Mouse (Mus musculus): ENCODE results near the gene Fgfr2.

Gene Fgfr2

GRCm38 (mm10) chr7:130949331-130949751 lies 2173.8 kb downstream of the Fgfr2 start:
- DNase-seq (ENCODE audit: low read depth in 2 of 2, low spot score in 2 of 2) = no peak

DNA sequence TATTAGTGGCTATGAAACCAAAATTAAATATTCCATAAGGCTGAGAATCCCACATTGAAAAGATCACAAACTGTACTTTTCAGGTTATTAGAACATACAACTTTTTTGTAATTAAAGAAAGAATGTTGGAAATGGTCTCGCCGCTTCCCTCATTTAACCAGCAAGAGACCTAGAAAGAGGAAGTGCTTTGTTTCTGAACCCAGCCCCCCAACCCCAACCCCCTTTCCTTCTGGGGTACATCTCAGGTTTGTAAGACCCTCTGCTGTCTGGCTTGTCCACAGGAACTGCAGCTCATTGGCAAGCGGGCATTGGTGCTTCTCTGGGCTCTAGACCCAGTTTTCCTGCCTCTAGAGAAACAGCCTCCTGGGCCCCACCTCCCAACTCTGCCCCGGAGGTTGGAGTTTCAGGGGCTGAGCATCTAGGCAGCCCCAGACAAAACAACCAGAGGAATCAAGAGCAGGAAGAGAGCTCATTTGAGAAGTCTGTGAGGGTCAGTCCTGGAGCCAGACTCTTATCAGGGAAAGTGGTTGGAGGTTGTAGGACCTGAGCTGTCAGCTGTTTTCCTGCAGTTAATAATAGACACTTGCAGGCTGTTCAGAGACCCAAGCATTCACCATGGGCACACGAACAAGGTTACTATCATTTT lies 2174.5 kb downstream of the Fgfr2 start:
- DNase-seq (ENCODE audit: low read depth in 2 of 2, low spot score in 2 of 2) = no peak

DNA sequence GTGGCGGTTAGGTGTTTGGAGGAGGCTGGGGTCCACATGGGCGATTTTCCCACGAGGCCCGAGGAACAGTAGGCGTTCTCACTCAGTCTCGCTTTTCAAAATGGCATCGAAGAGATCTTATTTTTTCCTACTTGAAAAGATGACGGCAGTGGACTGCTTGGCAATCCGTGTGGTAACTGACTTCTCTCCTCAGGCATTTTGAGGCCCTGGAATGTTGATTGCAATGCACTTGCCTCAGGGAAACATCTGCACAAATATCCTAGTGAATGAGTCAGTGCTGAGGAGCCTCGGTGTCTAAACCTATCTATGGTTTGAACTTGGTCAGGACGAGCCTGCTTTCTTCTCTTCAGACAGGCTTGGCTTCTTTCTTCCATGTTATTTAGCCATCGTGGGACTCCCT lies 2176.8 kb downstream of the Fgfr2 start:
- no peak for DNase-seq (ENCODE audit: low read depth in 2 of 2, low spot score in 2 of 2)

DNA sequence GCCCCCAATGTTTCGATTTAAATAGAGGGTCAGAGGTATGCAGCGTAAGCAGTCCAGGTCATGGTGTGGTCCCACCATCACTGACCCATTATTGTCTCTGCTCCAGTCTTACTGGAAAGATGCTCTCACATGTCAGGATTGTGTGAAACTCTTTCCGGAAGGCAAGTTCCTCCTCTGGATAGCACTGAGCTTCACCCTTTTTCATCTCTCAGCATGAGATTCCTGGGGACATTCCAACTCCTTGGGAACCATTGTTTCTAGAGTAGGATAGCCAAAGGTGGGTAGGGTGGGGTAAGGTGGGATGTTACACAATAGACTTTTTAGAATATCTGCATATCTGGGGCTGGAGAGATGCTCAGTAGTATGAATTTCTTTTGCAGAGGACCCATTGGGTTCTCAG lies 2177.4 kb downstream of the Fgfr2 start:
- DNase-seq (ENCODE audit: low read depth in 2 of 2, low spot score in 2 of 2) = no peak

GRCm38 (mm10) chr7:130944766-130945475 lies 2178.2 kb downstream of the Fgfr2 start:
- no peak for DNase-seq (ENCODE audit: low read depth in 2 of 2, low spot score in 2 of 2)

- DNase-seq (ENCODE audit: low read depth in 2 of 2, low spot score in 2 of 2) = no peak
These were observed 2179.8 kb downstream of the Fgfr2 start for GRCm38 (mm10) chr7:130943280-130943895.

- DNase-seq (ENCODE audit: low read depth in 2 of 2, low spot score in 2 of 2) = no peak
These were observed 2182.4 kb downstream of the Fgfr2 start for GRCm38 (mm10) chr7:130940733-130941132.

- DNase-seq (ENCODE audit: low read depth in 2 of 2, low spot score in 2 of 2) = no peak
These were observed 2184.3 kb downstream of the Fgfr2 start for GRCm38 (mm10) chr7:130938896-130939295.

GRCm38 (mm10) chr7:130938005-130938404 lies 2185.1 kb downstream of the Fgfr2 start:
- DNase-seq (ENCODE audit: low read depth in 2 of 2, low spot score in 2 of 2) = no peak

DNA sequence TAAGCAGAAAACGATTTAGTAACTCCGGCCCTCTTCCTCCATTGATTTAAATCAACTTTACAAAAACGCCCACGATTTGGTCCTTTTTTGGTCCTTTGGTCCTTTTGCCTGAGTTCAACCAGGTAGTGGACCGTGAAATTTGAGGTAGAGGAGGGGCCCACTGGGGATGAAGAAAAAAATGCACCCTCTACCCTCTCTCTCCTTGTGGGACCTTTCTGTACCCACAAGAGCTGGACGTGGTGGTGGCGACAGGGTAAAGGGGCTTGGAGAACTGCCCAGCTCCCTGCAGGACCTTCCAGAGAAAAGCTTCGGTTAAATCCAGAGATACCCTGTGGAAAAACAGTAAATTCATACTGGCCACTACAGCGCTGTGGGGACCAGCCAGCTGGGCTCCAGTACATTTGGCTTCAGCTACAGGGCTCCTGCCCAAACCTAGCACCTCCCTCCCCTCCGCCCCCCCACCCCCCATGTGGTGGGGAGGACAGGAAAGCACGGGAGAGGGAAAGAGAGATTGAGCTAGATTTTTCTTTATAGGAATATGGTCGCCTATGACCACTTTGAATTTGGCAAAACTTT lies 2185.8 kb downstream of the Fgfr2 start:
- no peak for DNase-seq (ENCODE audit: low read depth in 2 of 2, low spot score in 2 of 2)

- DNase-seq (ENCODE audit: low read depth in 2 of 2, low spot score in 2 of 2) = no peak
These were observed 2186.6 kb downstream of the Fgfr2 start for GRCm38 (mm10) chr7:130936472-130936951.

DNA sequence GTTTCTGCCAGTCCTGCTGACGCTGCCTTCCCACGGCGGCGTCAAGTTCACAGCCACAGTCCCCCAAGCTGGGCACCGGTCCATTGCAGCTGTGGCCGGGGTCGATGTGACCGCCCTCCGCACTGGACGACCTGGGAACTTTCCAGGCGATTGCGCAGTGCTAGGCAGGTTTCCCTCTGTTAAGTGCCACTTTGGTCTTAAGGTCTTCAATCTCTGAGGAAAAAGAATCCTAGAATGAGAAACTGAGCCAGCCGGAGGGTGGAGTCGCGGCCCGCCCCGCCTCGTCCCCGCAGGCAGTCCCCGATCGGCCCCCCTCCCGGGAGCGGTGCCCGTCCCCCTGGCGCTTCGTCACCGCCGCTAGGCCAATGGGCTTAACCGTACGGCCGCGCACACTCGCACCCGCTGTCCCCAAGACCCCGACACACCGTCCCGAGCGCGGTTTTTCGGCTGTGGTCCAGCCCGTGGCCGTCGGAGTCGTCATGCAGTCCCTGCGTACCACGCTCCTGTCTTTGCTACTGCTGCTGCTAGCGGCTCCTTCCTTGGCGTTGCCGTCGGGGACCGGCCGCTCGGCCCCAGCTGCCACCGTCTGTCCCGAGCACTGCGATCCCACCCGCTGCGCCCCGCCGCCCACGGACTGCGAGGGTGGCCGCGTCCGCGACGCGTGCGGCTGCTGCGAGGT lies 2187.2 kb downstream of the Fgfr2 start, which contains the start of gene Htra1:
Gene Htra1, plus strand, starts transcription at position 319 of the 679 bp plus-strand sequence.
- DNase-seq (ENCODE audit: low read depth in 2 of 2, low spot score in 2 of 2) = no peak

DNA sequence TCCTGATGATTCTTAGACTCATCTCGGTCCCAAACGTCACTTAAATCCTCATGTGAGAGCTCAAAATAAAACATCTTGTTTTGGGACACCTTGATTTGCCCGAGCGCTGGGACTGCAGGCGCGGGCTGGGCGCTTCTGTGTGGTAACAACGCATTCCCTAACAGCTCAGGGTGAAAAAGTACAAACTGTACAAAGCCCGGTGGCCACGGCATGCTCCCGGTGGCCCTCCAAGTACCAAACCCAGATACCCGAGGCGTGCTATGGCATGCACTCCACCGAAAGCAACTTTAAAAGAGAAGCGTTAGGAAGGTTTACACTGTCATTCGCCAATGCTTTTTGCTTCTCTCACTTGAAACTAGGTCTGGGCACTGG lies 2187.7 kb downstream of the Fgfr2 start:
- DNase-seq (ENCODE audit: low read depth in 2 of 2, low spot score in 2 of 2) = no peak

GRCm38 (mm10) chr7:130934654-130935053 lies 2188.5 kb downstream of the Fgfr2 start:
- no peak for DNase-seq (ENCODE audit: low read depth in 2 of 2, low spot score in 2 of 2)

GRCm38 (mm10) chr7:130932921-130933320 lies 2190.2 kb downstream of the Fgfr2 start:
- no peak for DNase-seq (ENCODE audit: low read depth in 2 of 2, low spot score in 2 of 2)

GRCm38 (mm10) chr7:130930401-130930800 lies 2192.7 kb downstream of the Fgfr2 start:
- DNase-seq (ENCODE audit: low read depth in 2 of 2, low spot score in 2 of 2) = no peak

DNA sequence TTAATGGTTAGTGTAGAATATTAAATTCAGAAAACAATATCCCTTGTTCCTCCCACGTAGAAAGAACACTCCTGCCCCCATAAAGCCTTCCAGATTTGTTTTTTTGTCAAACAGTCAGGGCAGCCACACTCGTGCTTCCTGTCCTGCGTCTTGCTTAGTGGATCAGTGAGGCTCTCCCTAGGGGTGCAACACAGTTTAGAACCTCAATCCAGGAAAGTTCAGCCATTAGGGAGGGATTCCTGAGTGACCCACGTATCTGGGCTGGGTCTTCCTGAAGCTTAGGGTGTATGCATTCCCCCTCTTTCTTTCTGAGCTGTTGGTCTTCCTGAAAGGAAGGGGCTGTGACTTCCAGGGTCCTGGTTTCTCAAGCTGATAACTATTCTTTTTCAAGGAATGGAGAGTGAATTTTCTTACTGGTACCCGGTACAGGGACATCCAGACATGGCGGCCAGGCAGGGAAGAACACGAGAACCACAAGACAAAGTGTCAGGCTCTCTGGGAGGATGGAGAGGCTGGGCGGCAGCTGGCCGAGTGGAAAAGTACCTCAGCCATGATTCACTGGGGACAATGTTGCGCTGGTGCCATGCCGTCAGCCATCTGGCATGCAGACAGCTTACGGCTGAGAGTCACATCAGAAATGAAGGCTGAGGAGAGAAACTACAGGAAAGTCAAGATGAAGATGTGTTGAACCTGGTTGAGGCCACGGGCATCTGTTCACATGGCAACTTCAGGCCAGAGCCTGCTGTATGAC lies 2200.0 kb downstream of the Fgfr2 start:
- no peak for DNase-seq (ENCODE audit: low read depth in 2 of 2, low spot score in 2 of 2)

- DNase-seq (ENCODE audit: low read depth in 2 of 2, low spot score in 2 of 2) = no peak
These were observed 2204.9 kb downstream of the Fgfr2 start for GRCm38 (mm10) chr7:130918260-130918659.

- DNase-seq (ENCODE audit: low read depth in 2 of 2, low spot score in 2 of 2) = no peak
These were observed 2208.3 kb downstream of the Fgfr2 start for GRCm38 (mm10) chr7:130914693-130915363.

GRCm38 (mm10) chr7:130910841-130911240 lies 2212.3 kb downstream of the Fgfr2 start:
- DNase-seq (ENCODE audit: low read depth in 2 of 2, low spot score in 2 of 2) = no peak
